Mouse (Mus musculus) myocyte (in vitro differentiated cells): Measurements from ENCODE around the gene Cep57l1. TPM values are rescaled to one million over a fixed set of nuclear protein-coding genes. Genes with fewer than 3 reads are reported as not detected.

ENCODE experiments used
- H3K27me3 ChIP-seq: one replicate; pipeline ENCODE4 v1.6.1; 2011; ENCODE audit not compliant: control insufficient read depth, insufficient read depth, insufficient read length
- H3K36me3 ChIP-seq: one replicate; pipeline ENCODE4 v1.6.1; 2011; ENCODE audit not compliant: control insufficient read depth, insufficient read depth
- H3K4me2 ChIP-seq: one replicate; pipeline ENCODE4 v1.6.1; 2011; ENCODE audit warnings: low read depth, control low read depth
- H3K4me3 ChIP-seq: one replicate; pipeline ENCODE4 v1.5.1; 2011; ENCODE audit warnings: mild to moderate bottlenecking, control low read depth, moderate library complexity
- H3K79me2 ChIP-seq: one replicate; pipeline ENCODE4 v1.6.1; 2011; ENCODE audit not compliant: control insufficient read depth, insufficient read depth
- H3ac ChIP-seq: one replicate; pipeline ENCODE4 v1.6.1; 2011; ENCODE audit not compliant: control insufficient read depth, insufficient read length
- CEBPB ChIP-seq: IDR thresholded peaks from 2 replicates; pipeline ENCODE4 v1.6.1; 2011; ENCODE audit warnings: mild to moderate bottlenecking, moderate library complexity; ENCODE audit not compliant: poor library complexity, insufficient read depth, severe bottlenecking
- E2F4 ChIP-seq: IDR thresholded peaks from one replicate; pipeline ENCODE4 v1.6.1; 2011; ENCODE audit warnings: mild to moderate bottlenecking, control low read depth, moderate library complexity; ENCODE audit not compliant: insufficient read depth
- MAX ChIP-seq: IDR thresholded peaks from one replicate; pipeline ENCODE4 v1.6.1; 2011; ENCODE audit warnings: low read depth, mild to moderate bottlenecking, control low read depth
- MYOD1 ChIP-seq, 3 experiments: IDR thresholded peaks; one replicate each; pipeline ENCODE4 v1.6.1; 2011; ENCODE audit warnings: control low read depth in 2 of 3, low read depth in 2 of 3, mild to moderate bottlenecking in 2 of 3, moderate library complexity in 1 of 3; ENCODE audit not compliant: insufficient read length in 2 of 3, control insufficient read depth in 1 of 3
- MYOG ChIP-seq, 3 experiments: IDR thresholded peaks; one replicate each; pipeline ENCODE4 v1.6.1; 2011; ENCODE audit warnings: control low read depth in 2 of 3, low read depth in 2 of 3, mild to moderate bottlenecking in 2 of 3; ENCODE audit not compliant: insufficient read length in 2 of 3, control insufficient read depth in 1 of 3, insufficient read depth in 1 of 3
- POLR2A ChIP-seq: IDR thresholded peaks from one replicate; pipeline ENCODE4 v1.6.1; 2011; ENCODE audit warnings: low read depth, mild to moderate bottlenecking, control low read depth, moderate library complexity; ENCODE audit not compliant: insufficient read length
- POLR2AphosphoS2 ChIP-seq: IDR thresholded peaks from one replicate; pipeline ENCODE4 v1.6.1; 2011; ENCODE audit warnings: low read depth, control low read depth; ENCODE audit not compliant: insufficient read length
- REST ChIP-seq: IDR thresholded peaks from one replicate; pipeline ENCODE4 v1.6.1; 2011; ENCODE audit warnings: mild to moderate bottlenecking, control low read depth, moderate library complexity; ENCODE audit not compliant: insufficient read depth, insufficient read length
- SRF ChIP-seq: IDR thresholded peaks from one replicate; pipeline ENCODE4 v1.6.1; 2011; ENCODE audit warnings: low read depth; ENCODE audit not compliant: control insufficient read depth, insufficient read length
- TCF12 ChIP-seq: IDR thresholded peaks from one replicate; pipeline ENCODE4 v1.6.1; 2011; ENCODE audit warnings: mild to moderate bottlenecking, control low read depth; ENCODE audit not compliant: poor library complexity, insufficient read depth, severe bottlenecking
- TCF3 ChIP-seq: IDR thresholded peaks from one replicate; pipeline ENCODE4 v1.6.1; 2011; ENCODE audit warnings: low read depth, control low read depth; ENCODE audit not compliant: insufficient read length
- USF1 ChIP-seq: IDR thresholded peaks from one replicate; pipeline ENCODE4 v1.6.1; 2011; ENCODE audit warnings: low read depth, mild to moderate bottlenecking, control low read depth, moderate library complexity
- polyA plus RNA-seq: library from polyadenylated mRNA; unstranded; fragments of >200 nt; fragmentation: generic; extraction: Trizol; gene quantifications from one replicate; pipeline ENCODE4 v1.2.1, GENCODE M21; 2012; ENCODE audit warnings: missing spikeins

Cep57l1 gene
- polyA plus RNA-seq, 1 experiment, result 3.3 TPM

DNA sequence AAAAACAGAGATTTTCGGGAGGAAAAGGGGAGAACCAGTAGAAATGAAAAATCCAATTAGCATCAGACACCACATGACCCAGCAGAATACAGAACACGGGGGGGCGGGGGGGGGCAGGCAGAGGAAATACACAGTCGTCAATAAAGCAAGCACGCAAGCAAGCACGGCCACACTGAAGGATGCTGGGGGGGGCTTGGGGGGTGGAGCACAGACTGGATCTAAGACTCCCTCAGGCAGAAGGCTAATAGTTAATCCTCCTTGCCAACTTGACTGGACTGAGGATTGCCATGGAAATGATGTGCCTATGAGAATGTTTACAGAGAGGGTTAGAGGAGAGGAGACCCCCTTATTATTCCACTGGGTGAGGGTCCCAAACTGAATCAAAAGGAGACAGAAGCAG lies 74.3 kb downstream of the Cep57l1 start:
- Histone ChIP-seq H3K79me2 (no peaks in the 10 kb centered on the region), H3K4me3 (no peak overlapping the region), H3K4me2 (no peak overlapping the region), H3K36me3 (peaks cover 6% of the 10 kb centered on the region), H3ac (no peak overlapping the region), H3K27me3 (no peaks in the 10 kb centered on the region)
- TF ChIP-seq REST, result no peak
- no peak for TF ChIP-seq TCF12

DNA sequence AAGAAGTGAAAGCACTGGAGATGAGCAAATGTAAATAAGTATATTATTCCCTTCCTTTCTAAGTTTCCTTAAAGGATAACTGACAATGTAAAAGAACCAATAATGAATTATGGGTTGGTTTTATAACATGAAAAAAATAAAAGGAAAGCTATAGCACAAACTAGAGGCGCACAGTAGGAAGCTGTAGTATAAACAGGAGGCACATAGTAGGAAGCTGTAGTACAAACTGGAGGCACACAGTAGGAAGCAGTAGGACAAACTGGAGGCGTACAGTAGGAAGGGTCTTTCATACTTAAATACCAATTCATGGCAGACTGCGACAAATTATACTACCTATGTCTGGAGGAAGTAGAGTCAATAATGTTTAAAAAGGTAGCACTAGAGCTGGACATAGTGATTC lies 76.5 kb downstream of the Cep57l1 start:
- Histone ChIP-seq H3K27me3 (no peaks in the 10 kb centered on the region), H3K36me3 (peaks cover under 1% of the 10 kb centered on the region), H3K4me2 (no peak overlapping the region), H3K79me2 (no peaks in the 10 kb centered on the region), H3K4me3 (no peak overlapping the region), H3ac (no peak overlapping the region)
- no peak for TF ChIP-seq USF1
- no peak for TF ChIP-seq POLR2A
- TF ChIP-seq E2F4, result no peak

DNA sequence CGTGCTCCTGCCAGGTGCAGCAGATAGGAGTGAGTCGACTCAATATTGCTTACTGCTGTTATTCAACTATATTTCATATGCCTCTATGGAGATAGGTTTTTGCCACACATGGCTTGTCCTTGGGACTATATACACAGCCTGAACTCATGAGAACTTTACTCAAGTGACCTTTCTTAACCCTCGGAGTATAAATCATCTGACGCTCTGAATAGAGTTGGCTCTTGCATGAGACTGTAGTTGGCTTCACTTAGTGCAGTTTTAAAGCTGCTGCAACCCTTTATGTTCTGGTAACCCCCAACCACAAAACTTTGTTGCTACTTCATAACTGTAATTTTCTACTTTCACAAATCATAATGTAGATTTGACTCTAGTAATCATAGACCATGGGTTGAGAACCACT lies 77.7 kb downstream of the Cep57l1 start:
- Histone ChIP-seq H3K4me2 (no peak overlapping the region), H3K36me3 (peaks cover 3% of the 10 kb centered on the region), H3K79me2 (no peaks in the 10 kb centered on the region), H3K4me3 (no peak overlapping the region), H3K27me3 (no peaks in the 10 kb centered on the region), H3ac (no peak overlapping the region)
- TF ChIP-seq SRF, result no peak
- TF ChIP-seq TCF3, result no peak
- TF ChIP-seq POLR2A, result no peak
- TF ChIP-seq MYOD1 (IDR thresholded peaks at IDR 0.05; ENCODE audit: control insufficient read depth in 1 of 3, insufficient read length in 2 of 3, low read depth in 2 of 3), result no peak
- no peak for TF ChIP-seq CEBPB
- no peak for TF ChIP-seq MYOG (IDR thresholded peaks at IDR 0.05; ENCODE audit: control insufficient read depth in 1 of 3, insufficient read depth in 1 of 3, insufficient read length in 2 of 3, low read depth in 2 of 3)
- no peak for TF ChIP-seq USF1
- TF ChIP-seq REST, result no peak
- TF ChIP-seq MAX, result no peak
- no peak for TF ChIP-seq TCF12

DNA sequence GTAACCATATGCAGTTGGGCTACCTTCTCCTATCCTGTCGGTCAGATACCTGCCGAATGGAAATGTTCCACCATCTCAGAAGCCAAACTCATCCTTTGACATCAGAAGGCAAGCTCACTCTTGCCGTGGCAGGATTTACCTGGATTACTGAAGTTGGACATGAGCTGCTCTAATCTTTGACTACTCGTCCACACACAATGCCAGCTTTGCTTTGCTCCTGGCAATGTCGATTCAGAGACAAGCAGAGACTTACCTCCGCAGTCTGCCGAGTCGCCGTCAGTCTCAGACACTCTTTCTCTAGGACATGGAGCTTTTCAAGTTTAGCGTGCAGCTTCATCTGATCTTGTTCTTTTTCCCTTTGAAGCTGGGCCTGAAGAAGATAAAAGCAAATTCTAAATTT lies 78.9 kb downstream of the Cep57l1 start:
- Histone ChIP-seq H3ac (no peak overlapping the region), H3K79me2 (no peaks in the 10 kb centered on the region), H3K27me3 (no peaks in the 10 kb centered on the region), H3K4me3 (no peak overlapping the region), H3K4me2 (no peak overlapping the region), H3K36me3 (peaks cover 5% of the 10 kb centered on the region)
- no peak for TF ChIP-seq REST
- no peak for TF ChIP-seq MAX
- TF ChIP-seq CEBPB, result no peak
- TF ChIP-seq SRF, result no peak
- no peak for TF ChIP-seq TCF12
- TF ChIP-seq TCF3, result no peak
- TF ChIP-seq USF1, result no peak
- TF ChIP-seq POLR2AphosphoS2, result no peak
- no peak for TF ChIP-seq MYOG (IDR thresholded peaks at IDR 0.05; ENCODE audit: control insufficient read depth in 1 of 3, insufficient read depth in 1 of 3, insufficient read length in 2 of 3, low read depth in 2 of 3)
- no peak for TF ChIP-seq E2F4
- no peak for TF ChIP-seq POLR2A
- TF ChIP-seq MYOD1 (IDR thresholded peaks at IDR 0.05; ENCODE audit: control insufficient read depth in 1 of 3, insufficient read length in 2 of 3, low read depth in 2 of 3), result no peak

DNA sequence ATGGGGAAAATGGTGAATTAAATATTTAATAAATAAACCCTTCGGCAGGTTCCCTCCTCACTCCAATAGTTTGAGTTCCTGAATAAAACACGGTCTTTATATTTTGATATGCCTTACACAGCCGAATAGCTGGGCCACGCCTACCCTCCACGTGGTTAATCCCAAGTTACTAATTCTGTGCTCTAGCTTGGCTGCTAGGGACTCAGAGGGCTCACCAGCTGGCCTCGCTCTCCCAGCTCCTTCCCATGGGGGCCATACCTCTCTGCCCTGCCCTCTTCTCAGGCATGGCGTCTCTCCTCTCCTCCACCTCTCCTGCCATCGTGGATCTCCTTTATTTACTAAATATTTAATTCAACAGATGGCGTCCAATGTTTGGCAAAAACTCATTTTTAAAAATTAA lies 83.5 kb downstream of the Cep57l1 start:
- Histone ChIP-seq H3ac (no peak overlapping the region), H3K79me2 (no peaks in the 10 kb centered on the region), H3K4me3 (no peak overlapping the region), H3K27me3 (no peaks in the 10 kb centered on the region), H3K4me2 (no peak overlapping the region), H3K36me3 (peaks cover 5% of the 10 kb centered on the region)
- no peak for TF ChIP-seq TCF3
- TF ChIP-seq MYOG (IDR thresholded peaks at IDR 0.05; ENCODE audit: control insufficient read depth in 1 of 3, insufficient read depth in 1 of 3, insufficient read length in 2 of 3, low read depth in 2 of 3), result no peak
- no peak for TF ChIP-seq MYOD1 (IDR thresholded peaks at IDR 0.05; ENCODE audit: control insufficient read depth in 1 of 3, insufficient read length in 2 of 3, low read depth in 2 of 3)

DNA sequence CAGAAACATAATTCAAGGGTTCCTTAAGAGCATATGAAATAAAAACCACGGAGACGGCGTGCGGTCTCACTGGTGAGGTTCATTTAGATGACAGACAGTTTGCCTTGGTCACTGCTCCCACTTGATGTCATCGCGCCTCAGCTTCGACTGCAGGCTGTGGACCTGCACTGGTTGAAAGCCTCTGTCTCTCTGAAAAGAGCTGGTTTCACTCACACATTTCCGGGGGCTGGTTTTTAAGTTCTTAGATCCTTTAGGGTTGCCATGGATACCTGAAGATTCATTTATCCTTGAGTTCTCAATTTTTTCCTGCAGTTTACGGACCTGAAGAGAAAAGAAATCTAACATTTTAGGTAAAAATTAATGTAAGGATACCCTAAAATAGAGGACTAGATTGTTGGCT lies 90.1 kb downstream of the Cep57l1 start:
- no peak for TF ChIP-seq USF1
- Histone ChIP-seq H3K36me3 (no peaks in the 10 kb centered on the region), H3K4me3 (no peak overlapping the region), H3K4me2 (no peak overlapping the region), H3ac (no peak overlapping the region), H3K79me2 (no peaks in the 10 kb centered on the region), H3K27me3 (no peaks in the 10 kb centered on the region)
